Mouse (Mus musculus): ENCODE results near the gene Ankrd11.

The Ankrd11 gene

DNA sequence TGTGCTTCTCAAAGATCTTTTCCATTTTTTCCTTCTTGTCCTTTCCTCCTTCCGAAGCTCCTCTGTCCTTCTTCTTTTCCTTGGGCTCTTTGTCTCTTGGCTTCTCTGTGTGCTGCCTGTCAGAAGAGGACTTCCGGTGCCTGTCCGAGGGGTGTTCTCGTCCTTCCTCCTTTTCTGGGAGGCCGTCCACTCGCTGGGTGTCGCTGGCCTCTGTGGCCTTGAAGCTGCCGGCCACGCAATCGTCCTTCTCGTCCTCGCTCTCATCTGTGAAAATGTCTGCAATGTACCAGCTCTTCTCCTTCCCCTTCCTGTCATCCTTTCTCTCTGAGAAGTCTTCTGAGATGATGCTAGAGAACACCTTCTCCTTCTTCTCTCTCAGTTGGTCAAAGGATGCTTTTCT, 148.6 kb downstream of the Ankrd11 start:
- no peak for DNase-seq (ENCODE audit: low spot score)

DNA sequence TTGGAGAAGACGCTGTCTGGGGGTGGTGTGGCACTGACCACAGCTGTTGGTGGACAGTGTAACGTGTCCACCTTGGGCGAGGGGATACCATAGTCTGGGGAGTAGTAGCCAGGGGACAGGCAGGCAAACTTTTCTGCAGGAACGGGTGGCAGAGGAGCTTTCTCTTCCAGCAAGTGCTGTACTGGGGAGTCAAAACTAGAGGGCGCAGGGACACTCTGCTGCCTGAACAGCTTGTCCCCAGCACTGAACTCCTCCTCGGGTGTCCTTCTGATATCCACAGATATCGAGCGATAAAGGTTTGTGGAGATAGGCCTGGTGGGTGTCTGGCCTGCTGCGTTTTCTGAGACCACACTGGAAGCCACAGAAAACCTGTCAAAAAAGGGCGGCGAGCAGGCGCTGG, 150.6 kb downstream of the Ankrd11 start:
- no peak for DNase-seq (ENCODE audit: low spot score)

- DNase-seq (ENCODE audit: low spot score) = no peak
These were observed 158.4 kb downstream of the Ankrd11 start for GRCm38 (mm10) chr8:122883671-122884070.

- DNase-seq (ENCODE audit: low spot score) = no peak
These were observed 161.8 kb downstream of the Ankrd11 start for GRCm38 (mm10) chr8:122880302-122880701.

DNA sequence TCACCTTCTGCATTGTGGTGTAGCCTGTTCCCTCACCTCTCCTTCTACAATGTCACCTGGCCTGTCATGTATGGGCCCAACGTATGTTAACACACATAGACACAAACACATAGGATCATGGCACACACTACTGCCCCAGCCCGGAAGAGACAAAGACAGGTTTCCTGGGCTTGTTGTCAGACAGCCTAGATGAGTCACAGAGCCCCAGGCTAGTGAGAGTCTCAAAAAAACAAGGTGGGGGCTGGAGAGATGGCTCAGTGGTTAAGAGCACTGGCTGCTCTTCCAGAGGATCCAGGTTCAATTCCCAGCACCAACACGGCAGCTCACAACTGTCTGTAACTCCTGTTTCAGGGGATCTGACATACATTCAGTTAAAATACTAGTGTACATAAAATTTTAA, 163.8 kb downstream of the Ankrd11 start:
- DNase-seq (ENCODE audit: low spot score) = no peak

- no peak for DNase-seq (ENCODE audit: low spot score)
These were observed 166.9 kb downstream of the Ankrd11 start for GRCm38 (mm10) chr8:122875186-122875585.

DNA sequence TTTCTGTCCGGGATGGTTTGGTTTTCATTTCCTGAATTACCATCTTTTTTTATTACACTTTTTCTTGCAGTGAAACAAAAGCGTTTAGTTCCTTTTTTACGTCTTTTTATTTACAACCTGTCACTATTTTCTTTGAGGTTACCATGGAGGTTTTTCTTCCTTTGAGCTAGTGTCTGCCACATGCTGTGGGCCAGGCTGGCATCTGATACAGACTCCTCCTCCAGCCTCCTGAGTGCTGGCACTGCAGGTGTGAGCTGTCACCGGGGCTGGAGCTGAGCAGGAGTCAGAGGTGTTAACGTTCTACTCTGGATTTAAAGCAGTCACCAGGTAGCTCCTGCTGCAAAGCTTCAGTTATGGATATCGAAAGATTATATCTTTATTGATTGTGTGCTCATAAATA, 168.9 kb downstream of the Ankrd11 start:
- DNase-seq (ENCODE audit: low spot score) = no peak

GRCm38 (mm10) chr8:122871663-122872062, 170.4 kb downstream of the Ankrd11 start:
- DNase-seq (ENCODE audit: low spot score) = no peak

GRCm38 (mm10) chr8:122870377-122870863, 171.7 kb downstream of the Ankrd11 start:
- DNase-seq (ENCODE audit: low spot score) = no peak

- DNase-seq (ENCODE audit: low spot score) = no peak
These were observed 174.1 kb downstream of the Ankrd11 start for GRCm38 (mm10) chr8:122867982-122868381.

GRCm38 (mm10) chr8:122866231-122866630, 175.8 kb downstream of the Ankrd11 start:
- no peak for DNase-seq (ENCODE audit: low spot score)

GRCm38 (mm10) chr8:122865441-122865840, 176.6 kb downstream of the Ankrd11 start:
- DNase-seq (ENCODE audit: low spot score) = no peak

DNA sequence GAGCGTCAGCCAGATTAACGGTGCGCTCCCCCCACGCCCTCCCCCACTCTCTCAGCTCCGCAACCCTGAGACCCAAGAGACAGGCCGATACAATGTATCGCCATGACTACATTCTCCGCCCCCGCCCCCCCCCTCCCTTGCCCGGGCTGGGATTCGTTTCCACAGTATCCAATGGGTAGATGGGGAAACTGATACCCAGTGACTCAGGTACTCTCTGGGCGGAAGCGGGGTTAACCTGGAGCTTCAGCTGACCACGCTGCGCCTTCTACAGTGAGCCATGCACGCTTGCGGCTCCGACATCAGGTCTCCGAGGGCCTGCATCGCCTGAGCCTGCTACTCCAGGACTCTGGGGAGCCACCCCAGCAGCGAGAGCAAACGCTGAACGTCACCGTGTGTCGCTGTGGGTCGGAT, 177.4 kb downstream of the Ankrd11 start:
- DNase-seq (ENCODE audit: low spot score) = no peak

- no peak for DNase-seq (ENCODE audit: low spot score)
These were observed 182.2 kb downstream of the Ankrd11 start for GRCm38 (mm10) chr8:122859843-122860242.

- DNase-seq (ENCODE audit: low spot score) = no peak
These were observed 185.8 kb downstream of the Ankrd11 start for GRCm38 (mm10) chr8:122856288-122856687.

GRCm38 (mm10) chr8:122855123-122855522, 187.0 kb downstream of the Ankrd11 start:
- no peak for DNase-seq (ENCODE audit: low spot score)

GRCm38 (mm10) chr8:122854388-122854787, 187.7 kb downstream of the Ankrd11 start:
- no peak for DNase-seq (ENCODE audit: low spot score)

DNA sequence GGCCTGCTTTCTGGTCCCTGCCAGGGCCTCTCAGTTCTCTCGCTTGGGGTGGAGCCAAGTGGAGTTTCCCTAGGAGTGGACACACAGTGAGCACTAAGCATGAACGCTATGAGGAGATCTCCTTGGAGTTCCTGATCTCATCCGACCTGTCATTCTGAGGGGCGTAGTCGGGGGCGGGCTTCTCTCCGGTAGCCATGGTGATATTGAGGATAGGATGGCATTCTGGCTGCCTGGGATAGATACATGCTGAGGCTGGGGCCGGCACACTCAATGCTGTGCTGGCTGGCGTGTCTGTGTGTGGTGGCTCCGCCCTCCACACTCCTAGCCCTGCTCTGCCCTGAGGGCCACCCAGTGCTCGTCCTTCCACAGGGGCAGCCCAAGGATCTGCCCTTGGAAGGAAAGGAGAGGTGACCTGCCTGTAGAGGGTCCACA, 188.7 kb downstream of the Ankrd11 start:
- DNase-seq (ENCODE audit: low spot score) = peak; percentile 49

DNA sequence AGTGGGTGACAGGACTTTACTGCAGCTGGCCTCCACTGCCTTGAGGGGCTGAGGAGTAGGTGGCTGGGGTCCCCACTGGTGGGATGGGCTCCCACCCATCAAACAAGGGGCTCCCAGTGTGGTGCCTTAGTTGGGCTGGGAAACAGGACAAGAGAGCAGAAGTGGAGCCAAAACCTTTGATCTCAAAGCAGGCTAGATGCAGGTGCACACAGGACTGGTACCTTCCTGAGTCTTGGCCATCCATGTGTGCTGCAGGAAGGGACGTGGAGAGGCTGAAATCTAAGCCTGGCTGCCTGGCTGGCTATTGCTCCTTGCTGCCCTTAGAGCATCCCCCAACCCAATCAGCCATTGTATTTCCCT, 189.6 kb downstream of the Ankrd11 start:
- no peak for DNase-seq (ENCODE audit: low spot score)

GRCm38 (mm10) chr8:122851692-122852545, 190.2 kb downstream of the Ankrd11 start:
- no peak for DNase-seq (ENCODE audit: low spot score)

DNA sequence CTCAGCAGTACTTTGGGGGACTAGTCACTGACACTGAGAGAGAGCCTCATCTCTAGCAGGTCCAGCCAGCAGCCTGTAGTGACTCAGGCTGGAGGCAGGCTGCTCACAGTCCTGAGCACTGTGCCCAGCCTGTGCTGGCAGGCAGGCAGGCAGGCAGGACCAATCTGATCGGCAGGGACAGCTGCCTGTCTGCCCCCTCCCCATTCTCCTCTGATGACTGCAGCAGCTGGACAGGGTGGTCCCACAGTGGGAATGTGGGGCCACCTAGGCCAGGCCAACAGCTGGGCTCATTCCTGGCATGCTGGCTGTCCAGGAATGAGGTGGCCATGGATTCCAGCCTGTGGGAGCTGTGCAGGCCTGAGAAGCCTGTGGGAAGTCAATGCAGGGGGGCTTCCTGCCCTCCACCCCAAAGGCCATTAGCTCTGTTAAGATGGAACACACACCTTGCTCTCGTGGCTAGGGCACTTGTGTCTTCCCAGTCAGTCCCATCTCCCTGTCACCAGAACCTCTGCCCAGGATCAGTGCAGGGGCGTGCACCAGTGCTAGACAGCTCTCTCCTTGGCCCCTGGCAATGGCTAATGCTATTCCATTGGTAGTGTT, 191.3 kb downstream of the Ankrd11 start:
- DNase-seq (ENCODE audit: low spot score) = no peak

DNA sequence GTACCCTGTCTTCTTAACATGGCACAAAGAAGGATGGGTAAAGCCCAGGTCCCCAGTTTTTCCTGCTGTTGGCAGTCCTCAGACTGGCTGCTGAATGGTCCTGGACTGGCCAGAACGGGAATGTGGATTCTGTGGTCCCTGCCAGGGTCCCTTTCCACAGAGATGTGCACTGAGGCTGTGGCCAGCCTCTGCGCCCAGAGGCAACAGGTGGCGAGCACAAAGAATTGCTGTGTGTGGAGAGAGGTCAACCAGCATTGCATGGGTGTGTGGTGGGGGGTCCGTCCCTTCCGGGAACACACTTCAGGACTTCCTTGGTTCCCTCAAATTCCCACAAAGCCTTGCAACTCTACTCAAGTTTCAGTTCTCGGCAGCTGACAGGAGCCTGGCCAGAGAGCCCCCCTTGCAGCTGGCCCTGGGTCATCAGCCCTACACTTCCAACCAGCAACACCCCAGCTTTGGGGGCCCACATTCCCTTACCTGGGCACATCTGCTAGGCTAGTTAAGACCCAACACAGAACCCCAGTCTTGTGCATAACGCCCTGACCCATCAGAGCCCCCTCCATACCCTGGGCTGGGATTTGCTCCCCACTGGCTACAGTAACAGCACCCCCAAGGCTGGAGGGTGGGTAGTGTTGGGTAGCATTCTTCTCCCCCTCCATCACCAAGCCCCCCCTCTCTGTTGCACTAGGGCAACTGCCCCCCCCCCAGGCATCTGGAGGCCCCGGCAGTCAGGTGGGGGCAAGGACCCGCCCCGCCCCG, 192.7 kb downstream of the Ankrd11 start:
- DNase-seq (ENCODE audit: low spot score) = no peak
